Mouse (Mus musculus) heart, embryonic 14.5 days (tissue): ENCODE results near the gene Oprd1. TPM values are rescaled to one million over a fixed set of nuclear protein-coding genes. Genes with fewer than 3 reads are reported as not detected.

Source experiments
- ATAC-seq: fragments of 200-750 bp; cut with Nextera tagmentation; 2 replicates; pipeline ENCODE4 v1.8.0; 2017; ENCODE audit warnings: low read depth, moderate TSS enrichment; ENCODE audit not compliant: insufficient number of reproducible peaks, insufficient read depth, low FRiP score
- H3K27ac ChIP-seq, 2 experiments: fragments of 200-500 bp in 1 of 2; fragments of 300-500 bp in 1 of 2; sonication (generic) in 1 of 2; replicated peaks in 1 of 2; 2 replicates each; pipeline ENCODE4 v1.5.1; 2012 to 2014; ENCODE audit warnings: low read depth in 2 of 2, low read length in 2 of 2, control low read depth in 1 of 2, mild to moderate bottlenecking in 1 of 2, mixed read lengths in 1 of 2; ENCODE audit not compliant: control insufficient read depth in 1 of 2, insufficient read depth in 1 of 2
- H3K27me3 ChIP-seq: fragments of 300-500 bp; sonication (generic); 2 replicates; pipeline ENCODE4 v1.6.1; 2014; ENCODE audit warnings: mild to moderate bottlenecking, low read length, control low read depth; ENCODE audit not compliant: control insufficient read depth, insufficient read depth
- H3K36me3 ChIP-seq: fragments of 300-500 bp; sonication (generic); 2 replicates; pipeline ENCODE4 v1.6.1; 2014; ENCODE audit warnings: mild to moderate bottlenecking, control low read depth, low read length, mixed read lengths; ENCODE audit not compliant: control insufficient read depth, insufficient read depth
- H3K4me1 ChIP-seq, 2 experiments: fragments of 200-500 bp in 1 of 2; fragments of 300-500 bp in 1 of 2; sonication (generic) in 1 of 2; 2 replicates each; pipeline ENCODE4 v1.6.1; 2012 to 2014; ENCODE audit warnings: low read length in 2 of 2, control low read depth in 1 of 2, mixed read lengths in 1 of 2; ENCODE audit not compliant: control insufficient read depth in 2 of 2, insufficient read depth in 2 of 2
- H3K4me2 ChIP-seq: fragments of 300-500 bp; sonication (generic); 2 replicates; pipeline ENCODE4 v1.6.1; 2014; ENCODE audit warnings: mild to moderate bottlenecking, low read length
- H3K4me3 ChIP-seq, 2 experiments: fragments of 200-500 bp in 1 of 2; fragments of 300-500 bp in 1 of 2; sonication (generic) in 1 of 2; 2 replicates each; pipeline ENCODE4 v1.5.1; 2012 to 2014; ENCODE audit warnings: low read length in 2 of 2, mild to moderate bottlenecking in 2 of 2, control low read depth in 1 of 2, low read depth in 1 of 2, moderate library complexity in 1 of 2; ENCODE audit not compliant: control insufficient read depth in 1 of 2, insufficient read depth in 1 of 2
- H3K9ac ChIP-seq: fragments of 300-500 bp; sonication (generic); 2 replicates; pipeline ENCODE4 v1.6.1; 2014; ENCODE audit warnings: mild to moderate bottlenecking, low read length
- H3K9me3 ChIP-seq: fragments of 300-500 bp; sonication (generic); 2 replicates; pipeline ENCODE4 v1.6.1; 2016; ENCODE audit warnings: low read length, control low read depth; ENCODE audit not compliant: control insufficient read depth
- WGBS: fragments of 180-500 bp; shearing (Covaris S2); extraction: QIAGEN DNeasy Blood & Tissue Kit; methylation state at CpG from one replicate; pipeline ENCODE4 v1.1.7; 2014; 5-methylcytosine and 5-hydroxymethylcytosine counted together
- polyA plus RNA-seq: library from polyadenylated mRNA; unstranded; fragments of >200 nt; fragmentation: Nextera tagmentation; extraction: Ambion mirVana; gene quantifications from 2 replicates; pipeline ENCODE4 v1.2.1, GENCODE M21; 2014

Gene Oprd1
- polyA plus RNA-seq, 1 experiment from 2014 or later = 0.50 TPM

DNA sequence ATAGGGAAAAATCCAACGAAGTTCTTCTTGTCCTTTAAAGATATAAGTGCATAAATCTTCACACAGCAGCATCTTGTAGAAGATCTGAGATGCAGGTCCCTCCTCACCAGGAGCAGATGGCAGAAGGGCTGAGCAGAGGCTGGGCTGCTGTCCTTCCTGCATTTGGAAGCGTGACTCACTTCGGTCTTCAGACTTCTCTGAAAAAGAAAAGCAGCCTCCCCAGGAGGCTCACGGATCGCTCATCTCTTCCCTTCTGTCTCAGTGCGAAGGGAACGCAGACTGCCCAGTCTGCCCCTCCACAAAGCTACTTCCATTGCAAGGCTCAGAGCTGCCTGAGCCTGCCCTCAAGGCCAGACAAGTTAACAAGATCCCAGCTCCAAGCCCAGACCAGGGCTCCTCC lies 26.6 kb upstream of the Oprd1 start:
- ATAC-seq = no peak
- 36% methylated on average over 7 of the region's 7 CpGs for WGBS
- Histone ChIP-seq H3K4me1 (peaks cover 0 to 2% of the 10 kb centered on the region in 2 experiments; a peak in 1 of 4 replicates), H3K4me3 (no peak overlapping the region), H3K9ac (no peak overlapping the region), H3K4me2 (no peak overlapping the region), H3K36me3 (no peaks in the 10 kb centered on the region), H3K27me3 (no peaks in the 10 kb centered on the region), H3K9me3 (no peaks in the 10 kb centered on the region), H3K27ac (no peak overlapping the region)

DNA sequence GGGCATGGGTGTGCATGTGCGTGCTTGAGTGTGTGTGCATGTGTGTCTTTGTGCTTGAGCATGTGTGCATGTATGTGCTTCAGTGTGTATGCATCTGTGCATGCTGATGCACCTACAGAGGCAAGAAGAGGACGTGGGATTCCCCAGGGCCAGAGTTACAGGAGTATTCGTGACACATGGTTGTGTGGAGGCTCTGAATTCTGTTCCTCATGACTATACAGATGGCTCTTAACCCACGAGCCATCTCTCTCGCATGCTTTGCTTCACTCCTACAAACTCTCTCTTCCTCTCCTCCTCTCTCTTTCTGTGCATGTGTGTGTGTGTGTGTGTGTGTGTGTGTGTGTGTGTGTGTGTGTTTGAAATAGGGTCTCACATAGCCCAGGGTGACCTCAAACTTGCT lies 25.5 kb upstream of the Oprd1 start:
- Histone ChIP-seq H3K27me3 (no peaks in the 10 kb centered on the region), H3K4me1 (peaks cover 0 to 2% of the 10 kb centered on the region in 2 experiments; a peak in 1 of 4 replicates), H3K27ac (no peak overlapping the region), H3K4me3 (no peak overlapping the region), H3K36me3 (no peaks in the 10 kb centered on the region), H3K9ac (no peak overlapping the region), H3K9me3 (no peaks in the 10 kb centered on the region), H3K4me2 (no peak overlapping the region)
- WGBS = 79% methylated on average over 5 of the region's 5 CpGs
- no peak for ATAC-seq

DNA sequence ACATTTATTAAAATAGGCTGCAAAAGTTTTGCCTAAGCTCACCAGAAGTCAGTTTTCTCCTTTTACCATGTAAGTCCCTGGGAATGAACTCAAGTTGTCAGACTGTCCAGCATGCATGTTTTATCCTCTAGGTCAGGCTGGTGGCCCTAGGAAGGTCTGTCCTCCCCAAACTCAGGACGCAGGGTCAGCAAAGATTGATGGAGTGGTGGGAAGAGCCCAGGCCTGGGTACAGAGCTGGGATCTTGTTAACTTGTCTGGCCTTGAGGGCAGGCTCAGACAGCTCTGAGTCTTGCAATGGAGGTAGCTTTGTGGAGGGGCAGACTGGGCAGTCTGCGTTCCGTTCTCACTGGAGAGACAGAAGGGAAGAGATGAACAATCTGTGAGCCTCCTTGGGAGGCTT lies 25.0 kb upstream of the Oprd1 start:
- H3K4me2 ChIP-seq = no peak overlapping the region
- peaks cover 0 to 2% of the 10 kb centered on the region in 2 experiments; a peak in 1 of 4 replicates for H3K4me1 ChIP-seq
- WGBS = 93% methylated on average over 3 of the region's 3 CpGs
- no peak overlapping the region for H3K27ac ChIP-seq
- no peak overlapping the region for H3K9ac ChIP-seq
- H3K4me3 ChIP-seq = no peak overlapping the region
- ATAC-seq = no peak
- no peaks in the 10 kb centered on the region for H3K27me3 ChIP-seq
- H3K36me3 ChIP-seq = no peaks in the 10 kb centered on the region
- H3K9me3 ChIP-seq = no peaks in the 10 kb centered on the region

DNA sequence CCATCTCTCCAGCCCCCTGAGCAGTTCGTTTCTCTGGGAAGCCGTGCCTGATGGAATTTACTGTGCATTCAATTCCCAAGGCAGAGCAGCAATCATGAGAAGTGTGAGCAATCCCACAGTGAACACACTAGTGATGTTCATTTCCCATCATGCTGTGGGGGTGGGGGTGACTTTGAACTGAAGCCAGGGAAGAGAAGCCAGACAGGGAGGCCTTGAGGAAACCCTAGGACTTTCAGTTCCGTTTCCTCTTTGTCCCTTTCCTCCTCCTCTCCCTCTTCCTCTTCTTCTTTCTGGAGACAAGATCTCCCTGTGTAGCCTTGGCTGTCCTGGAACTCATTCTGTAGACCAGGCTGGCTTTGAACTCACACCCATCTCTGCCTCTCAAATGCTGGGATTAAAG lies 23.1 kb upstream of the Oprd1 start:
- Histone ChIP-seq H3K4me2 (no peak overlapping the region), H3K36me3 (no peaks in the 10 kb centered on the region), H3K27ac (no peak overlapping the region), H3K9ac (no peak overlapping the region), H3K27me3 (no peaks in the 10 kb centered on the region), H3K4me3 (no peak overlapping the region), H3K9me3 (no peaks in the 10 kb centered on the region), H3K4me1 (peaks cover 0 to 2% of the 10 kb centered on the region in 2 experiments; a peak in 1 of 4 replicates)
- WGBS = 78% methylated on average over 3 of the region's 3 CpGs
- ATAC-seq = no peak

DNA sequence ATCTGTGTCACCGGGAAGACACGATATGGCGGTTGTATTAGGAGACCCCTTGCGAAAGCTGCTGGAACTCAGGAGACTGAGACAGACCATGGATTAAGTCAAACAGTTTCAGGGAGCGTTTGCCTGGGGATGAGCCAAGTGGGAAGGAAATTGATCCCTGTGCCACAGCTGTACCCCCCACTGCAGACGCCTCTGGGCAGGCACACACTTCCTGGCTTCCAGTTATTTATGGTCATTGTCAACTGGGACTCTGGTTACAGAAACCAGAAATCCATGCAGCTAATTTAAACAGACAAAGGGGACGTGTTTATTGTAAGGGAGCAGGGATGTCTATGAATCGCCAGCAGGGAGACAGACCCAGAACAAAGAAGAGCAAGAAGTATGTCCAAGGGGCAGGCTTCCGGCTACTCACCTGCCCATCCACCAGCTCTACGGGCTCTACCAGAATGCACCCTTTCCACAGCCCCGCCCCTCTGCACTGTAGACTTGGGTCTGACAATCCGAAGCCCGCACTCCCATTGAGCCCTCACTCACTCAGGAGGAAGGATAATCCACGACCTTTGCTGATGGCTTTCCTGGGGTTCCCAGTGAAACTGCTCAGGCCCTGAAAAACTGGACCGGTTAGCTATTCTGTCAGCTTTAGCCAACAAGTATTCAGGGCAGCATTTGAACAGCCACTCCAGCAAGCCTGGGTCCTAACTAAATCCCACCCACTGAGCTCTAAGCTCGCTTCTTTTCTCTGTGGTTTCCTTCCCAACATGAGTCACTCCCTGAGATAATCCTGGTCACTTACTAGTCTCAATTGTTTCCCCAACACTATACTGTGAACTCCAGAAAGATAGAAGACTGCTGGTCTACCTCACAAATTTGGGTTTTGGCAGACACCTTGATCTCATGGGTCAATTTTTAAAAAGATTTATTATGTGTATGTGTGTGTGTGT lies 22.3 kb upstream of the Oprd1 start:
- Histone ChIP-seq H3K4me3 (no peak overlapping the region), H3K4me2 (no peak overlapping the region), H3K9me3 (no peaks in the 10 kb centered on the region), H3K36me3 (no peaks in the 10 kb centered on the region), H3K9ac (no peak overlapping the region), H3K27ac (no peak overlapping the region), H3K27me3 (no peaks in the 10 kb centered on the region), H3K4me1 (peaks cover 0 to 2% of the 10 kb centered on the region in 2 experiments; a peak in 1 of 4 replicates)
- 62% methylated on average over 16 of the region's 16 CpGs for WGBS
- no peak; the same call in 1 of the 2 replicates for ATAC-seq

GRCm38 (mm10) chr4:132165691-132166090 lies 21.4 kb upstream of the Oprd1 start:
- ATAC-seq = no peak
- Histone ChIP-seq H3K4me3 (no peak overlapping the region), H3K9ac (no peak overlapping the region), H3K4me1 (peaks cover 0 to 2% of the 10 kb centered on the region in 2 experiments; a peak in 1 of 4 replicates), H3K4me2 (no peak overlapping the region), H3K27me3 (no peaks in the 10 kb centered on the region), H3K36me3 (no peaks in the 10 kb centered on the region), H3K9me3 (no peaks in the 10 kb centered on the region), H3K27ac (no peak overlapping the region)
- 67% methylated on average over 14 of the region's 14 CpGs for WGBS

- Histone ChIP-seq H3K36me3 (no peaks in the 10 kb centered on the region), H3K9me3 (peaks cover 5% of the 10 kb centered on the region; the same call in 1 of the 2 replicates), H3K27me3 (no peaks in the 10 kb centered on the region), H3K9ac (no peak overlapping the region), H3K4me1 (no peaks in the 10 kb centered on the region; a peak in 1 of 4 replicates), H3K4me3 (no peak overlapping the region), H3K27ac (no peak overlapping the region), H3K4me2 (no peak overlapping the region)
- no peak for ATAC-seq
- WGBS = 55% methylated on average over 12 of the region's 12 CpGs
Measured at GRCm38 (mm10) chr4:132156941-132157622, 12.8 kb upstream of the Oprd1 start.
